10 mouse cellular contexts compared by ENCODE assay signal in the genomic region with DNA sequence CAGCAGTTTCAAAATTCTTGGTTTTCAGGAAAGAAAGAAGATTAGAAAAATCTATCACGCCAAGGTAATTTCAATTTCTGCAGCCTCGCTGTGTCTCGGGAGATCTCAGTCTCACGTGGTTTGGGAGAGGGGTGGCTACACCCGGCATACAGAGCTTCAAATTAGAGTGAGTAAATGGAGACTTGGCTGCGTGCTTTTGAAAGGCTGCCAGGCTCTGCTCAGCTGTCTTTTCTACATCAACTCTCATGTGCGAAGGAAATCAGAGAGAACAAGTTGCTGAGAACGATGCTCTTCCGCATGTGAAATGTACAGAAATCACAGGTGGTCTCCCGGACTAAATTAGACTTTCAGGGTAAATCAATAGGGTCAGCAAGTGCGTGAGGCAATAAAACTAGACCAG.
A peak's percentile ranks its signal among the peaks of the same experiment; 100 is the strongest.
DNase-seq lines count a peak whose midpoint lies in the region; ATAC-seq and TF ChIP-seq lines count a peak whose summit lies in the region.
"Had no signal": no experiment of that assay in that cellular context is flagged by ENCODE, and none has a peak within 500 bp of the region (broad histone marks: within the 10 kb centered on the region; RNA-seq: fewer than 3 reads in every experiment).

No protein-coding gene starts in this region.

- 0 out of 2 replicates have a peak overlapping the region, but pooled peaks have one; percentile 8 for H3K4me2 ChIP-seq in hindbrain, embryonic 14.5 days (replicated peaks)
- no peak overlapping the region for H3K4me2 ChIP-seq in hindbrain, embryonic 13.5 days
- H3K4me2 ChIP-seq in forebrain, postnatal 0 days (ENCODE audit: low read depth) = peak overlapping the region; percentile 18; the same call in 1 of the 2 replicates
- H3K4me2 ChIP-seq in midbrain, embryonic 16.5 days (ENCODE audit: low read length) = peak overlapping the region; percentile 2; the same call in 1 of the 2 replicates

- H3K27ac ChIP-seq in hindbrain, embryonic 14.5 days = no peak overlapping the region
- H3K27ac ChIP-seq in hindbrain, embryonic 13.5 days = no peak overlapping the region; the same call in 1 of the 2 replicates
- H3K27ac ChIP-seq in forebrain, postnatal 0 days (ENCODE audit: low read depth, low read length) = peak overlapping the region; percentile 73
- peak overlapping the region; percentile 73 for H3K27ac ChIP-seq in layer of hippocampus, adult 2 months
- H3K27ac ChIP-seq in midbrain, embryonic 16.5 days (ENCODE audit: low read length) = no peak overlapping the region

- H3K27me3 ChIP-seq in hindbrain, embryonic 14.5 days (ENCODE audit: control insufficient read depth, insufficient read depth, low read length) = no peaks in the 10 kb centered on the region
- no peaks in the 10 kb centered on the region for H3K27me3 ChIP-seq in hindbrain, embryonic 13.5 days
- no peaks in the 10 kb centered on the region for H3K27me3 ChIP-seq in forebrain, postnatal 0 days (ENCODE audit: insufficient read depth, low read length)
- H3K27me3 ChIP-seq in midbrain, embryonic 16.5 days (ENCODE audit: control insufficient read depth, insufficient read depth, low read depth, low read length) = no peaks in the 10 kb centered on the region

- H3K9me3 ChIP-seq in hindbrain, embryonic 14.5 days (ENCODE audit: control insufficient read depth, low read length) = no peaks in the 10 kb centered on the region
- H3K9me3 ChIP-seq in hindbrain, embryonic 13.5 days = no peaks in the 10 kb centered on the region
- H3K9me3 ChIP-seq in forebrain, postnatal 0 days (ENCODE audit: low read length) = no peaks in the 10 kb centered on the region
- H3K9me3 ChIP-seq in midbrain, embryonic 16.5 days (replicated peaks; ENCODE audit: control insufficient read depth, low read length, poor library complexity, severe bottlenecking) = no peaks in the 10 kb centered on the region

- H3K4me1 ChIP-seq in hindbrain, embryonic 14.5 days (replicated peaks; ENCODE audit: control insufficient read depth, insufficient read depth, low read length) = peaks cover 17% of the 10 kb centered on the region; the same call in 1 of the 2 replicates
- peaks cover 17% of the 10 kb centered on the region for H3K4me1 ChIP-seq in hindbrain, embryonic 13.5 days (replicated peaks)
- peaks cover 20% of the 10 kb centered on the region; the same call in 1 of the 2 replicates for H3K4me1 ChIP-seq in forebrain, postnatal 0 days (ENCODE audit: insufficient read depth)
- 0 out of 2 replicates have a peak, but pooled peaks cover 3% of the 10 kb centered on the region for H3K4me1 ChIP-seq in midbrain, embryonic 16.5 days (ENCODE audit: control insufficient read depth, insufficient read depth, low read length)

- WGBS in hindbrain, embryonic 14.5 days = 50% methylated on average over 11 of the region's 11 CpGs
- 56% methylated on average over 11 of the region's 11 CpGs for WGBS in hindbrain, embryonic 13.5 days
- 16% methylated on average over 11 of the region's 11 CpGs for WGBS in forebrain, postnatal 0 days
- 54% methylated on average over 11 of the region's 11 CpGs for WGBS in midbrain, embryonic 16.5 days

- peak; percentile 47 for DNase-seq in hindbrain, embryonic 14.5 days (ENCODE audit: low spot score)
- DNase-seq in forebrain, postnatal 0 days = peak; percentile 90
- DNase-seq in layer of hippocampus, adult 2 months (ENCODE audit: low spot score in 2 of 2) = peak; percentile 49 to 77
- no peak for DNase-seq in MN1 (ENCODE audit: low spot score)
- no peak for DNase-seq in testis, postnatal 14 days (ENCODE audit: low spot score)
- DNase-seq in embryo, embryonic 10 days (ENCODE audit: low spot score) = no peak
- DNase-seq: cerebellum, adult 9-10 months; heart, postnatal 10 days had no signal

- no peak for ATAC-seq in hindbrain, embryonic 14.5 days (ENCODE audit: low FRiP score)
- ATAC-seq in hindbrain, embryonic 13.5 days (ENCODE audit: low FRiP score) = no peak
- ATAC-seq in forebrain, postnatal 0 days = peak; percentile 90
- ATAC-seq in midbrain, embryonic 16.5 days = no peak

- no peak for TF ChIP-seq CTCF in forebrain, postnatal 0 days (IDR thresholded peaks at IDR 0.05; ENCODE audit: low read depth)
- TF ChIP-seq CTCF in layer of hippocampus, adult 2 months (conservative IDR thresholded peaks at IDR 0.05) = no peak

- no peaks in the 10 kb centered on the region for H3K36me3 ChIP-seq in hindbrain, embryonic 14.5 days (replicated peaks; ENCODE audit: control insufficient read depth, insufficient read depth)
- no peaks in the 10 kb centered on the region for H3K36me3 ChIP-seq in hindbrain, embryonic 13.5 days
- no peaks in the 10 kb centered on the region for H3K36me3 ChIP-seq in forebrain, postnatal 0 days (ENCODE audit: insufficient read depth)
- no peaks in the 10 kb centered on the region for H3K36me3 ChIP-seq in midbrain, embryonic 16.5 days (ENCODE audit: control insufficient read depth, insufficient read depth, low read length)

- H3K4me3 ChIP-seq in hindbrain, embryonic 14.5 days (replicated peaks; ENCODE audit: low read length) = no peak overlapping the region
- no peak overlapping the region for H3K4me3 ChIP-seq in hindbrain, embryonic 13.5 days
- H3K4me3 ChIP-seq in forebrain, postnatal 0 days (ENCODE audit: low read depth, low read length) = no peak overlapping the region
- H3K4me3 ChIP-seq in layer of hippocampus, adult 2 months = peak overlapping the region; percentile 33
- no peak overlapping the region for H3K4me3 ChIP-seq in midbrain, embryonic 16.5 days (ENCODE audit: low read depth, low read length)

- no peak overlapping the region for H3K9ac ChIP-seq in hindbrain, embryonic 14.5 days
- no peak overlapping the region for H3K9ac ChIP-seq in hindbrain, embryonic 13.5 days
- peak overlapping the region; percentile 6; the same call in 1 of the 2 replicates for H3K9ac ChIP-seq in forebrain, postnatal 0 days
- H3K9ac ChIP-seq in midbrain, embryonic 16.5 days (ENCODE audit: low read depth, low read length) = no peak overlapping the region

Comparison
In these comparisons a context has a peak if more than half of its experiments do, and no peak if none do; other contexts are left out.
1. DNase-seq: peak in hindbrain, embryonic 14.5 days (single experiment), forebrain, postnatal 0 days (single experiment) and layer of hippocampus, adult 2 months (2 of 2); none in MN1 (single experiment), testis, postnatal 14 days (single experiment) and embryo, embryonic 10 days (single experiment).
2. H3K27ac ChIP-seq: peak in forebrain, postnatal 0 days (single experiment) and layer of hippocampus, adult 2 months (single experiment); none in hindbrain, embryonic 14.5 days (single experiment), hindbrain, embryonic 13.5 days (single experiment) and midbrain, embryonic 16.5 days (single experiment).